Mouse (Mus musculus) urinary bladder, adult 18-20 months (tissue): Measurements from ENCODE around the gene Tefm.

Source experiments
- DNase-seq, 2 experiments: peaks; one replicate each; pipeline ENCODE4 v3.0.0; 2022; ENCODE audit warnings: low spot score in 2 of 2, mixed read lengths in 2 of 2

The Tefm gene

GRCm38 (mm10) chr11:80090555-80091164 is 51.3 kb downstream of the Tefm start:
- DNase-seq, result no peak

GRCm38 (mm10) chr11:80089817-80090214 is 52.2 kb downstream of the Tefm start:
- no peak for DNase-seq

GRCm38 (mm10) chr11:80088917-80089816 is 52.8 kb downstream of the Tefm start, which contains the start of gene Atad5:
Gene Atad5 (plus strand): TSS chr11:80089400.
- peak; percentile 73 to 86 for DNase-seq

- peak; percentile 55 to 62 for DNase-seq
These were observed 55.1 kb downstream of the Tefm start for GRCm38 (mm10) chr11:80086844-80087243.
